Mouse (Mus musculus) frontal cortex, postnatal 25 days (tissue): Measurements from ENCODE around the gene Zfp287.
A peak's percentile ranks its signal among the peaks of the same experiment; 100 is the strongest.
"Not testable (repeated sequence)": the region's sequence is repeated elsewhere in the genome, so short reads cannot be mapped to it uniquely, and the experiment has no call there.

Experiments used
- DNase-seq, 2 experiments: peaks; one replicate each; pipeline ENCODE4 v3.0.0; 2022; ENCODE audit warnings: low spot score in 2 of 2

The Zfp287 gene

GRCm38 (mm10) chr11:62731311-62732021 lies at the start of gene Zfp287:
Gene Zfp287, minus strand, starts transcription at chr11:62731905.
- peak; percentile 70 to 86 for DNase-seq

- DNase-seq: no peak
Observed at GRCm38 (mm10) chr11:62776510-62776909, 44.8 kb upstream of the Zfp287 start.

DNA sequence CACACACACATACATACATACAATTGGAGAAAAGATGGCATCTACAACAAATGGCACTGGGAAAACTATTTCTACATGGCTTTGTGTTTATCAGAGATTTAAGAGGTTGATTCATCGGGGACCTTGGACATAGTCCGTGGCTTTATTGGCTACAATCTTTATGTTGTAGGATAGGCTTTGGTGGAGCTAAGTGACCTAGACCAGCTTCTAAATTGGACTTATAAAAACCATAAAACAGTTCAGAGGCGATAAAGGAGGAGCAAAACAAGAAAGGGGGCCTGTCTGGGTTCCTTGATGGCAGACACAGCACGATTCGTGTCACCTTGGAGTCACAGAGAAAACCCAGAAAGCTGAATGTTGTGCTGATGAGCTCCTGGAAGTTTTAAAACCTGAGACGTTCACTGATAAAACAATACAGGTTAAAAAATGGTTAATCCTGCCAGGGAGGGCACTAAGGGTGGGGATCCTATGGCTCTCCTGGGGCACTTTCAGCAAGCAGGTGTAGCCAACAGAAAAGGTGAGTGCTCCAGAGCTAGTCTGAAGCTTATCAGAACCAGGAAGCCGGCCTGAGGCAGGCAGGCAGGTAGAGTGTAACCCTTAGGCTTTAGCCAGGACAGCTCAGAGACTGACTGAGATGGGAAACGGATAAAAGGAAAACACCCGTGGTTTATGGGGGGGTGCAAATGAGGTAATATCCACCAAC lies 29.2 kb upstream of the Zfp287 start:
- DNase-seq: no peak

- DNase-seq: no peak
Observed at GRCm38 (mm10) chr11:62758491-62758890, 26.8 kb upstream of the Zfp287 start.

DNA sequence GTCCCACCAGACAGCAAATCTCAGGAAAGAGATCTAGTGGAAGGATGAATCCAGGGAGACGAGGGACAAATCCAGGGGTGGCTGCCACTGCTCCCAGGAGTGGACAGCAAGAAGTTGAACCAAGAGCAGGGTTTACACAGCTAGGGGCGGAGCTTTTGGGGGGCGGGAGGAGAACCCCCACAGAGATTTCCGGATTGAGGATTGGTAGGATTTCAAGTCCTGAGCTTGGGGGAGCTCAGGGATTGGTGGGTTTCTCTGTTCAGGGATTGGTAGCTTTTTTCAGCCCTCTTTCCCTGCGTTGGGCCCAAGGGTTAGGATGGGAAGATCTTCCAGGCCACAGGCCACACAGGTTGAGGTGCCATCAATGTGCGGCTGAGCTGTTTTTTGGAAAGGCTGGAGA lies 26.2 kb upstream of the Zfp287 start:
- DNase-seq: no peak

GRCm38 (mm10) chr11:62757143-62757507 lies 25.4 kb upstream of the Zfp287 start:
- DNase-seq: no peak

- DNase-seq: peak; percentile 81 to 85
Observed at GRCm38 (mm10) chr11:62756456-62757142, 24.9 kb upstream of the Zfp287 start.

- no peak for DNase-seq
Observed at GRCm38 (mm10) chr11:62752780-62753179, 21.1 kb upstream of the Zfp287 start, which contains the start of gene Gm10428. Gene Gm10428, plus strand, starts transcription at chr11:62753100.

GRCm38 (mm10) chr11:62752191-62752590 lies 20.5 kb upstream of the Zfp287 start:
- DNase-seq: no peak

DNA sequence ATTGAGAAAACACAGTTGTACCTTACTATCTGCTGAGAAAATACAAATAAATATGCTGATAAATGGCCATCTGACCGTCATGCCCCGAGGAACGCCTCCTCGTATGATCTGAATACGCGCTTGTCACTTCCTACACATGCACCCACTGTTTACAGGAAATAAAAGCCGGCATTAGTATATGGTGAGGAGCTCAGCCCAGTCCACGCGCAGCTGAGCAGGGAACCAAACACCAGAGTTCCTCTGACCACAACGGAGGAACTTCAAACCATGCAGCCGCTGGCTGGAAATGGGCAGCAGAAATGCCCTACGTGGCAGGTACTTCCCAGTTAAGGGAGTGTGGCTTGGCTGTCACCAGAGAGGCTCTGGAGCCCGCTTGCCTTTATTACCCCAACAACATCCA lies 17.7 kb upstream of the Zfp287 start:
- not testable (repeated sequence) for DNase-seq

- DNase-seq: no peak
Observed at GRCm38 (mm10) chr11:62748062-62748461, 16.4 kb upstream of the Zfp287 start.

- no peak for DNase-seq
Observed at GRCm38 (mm10) chr11:62747227-62747626, 15.5 kb upstream of the Zfp287 start.

DNA sequence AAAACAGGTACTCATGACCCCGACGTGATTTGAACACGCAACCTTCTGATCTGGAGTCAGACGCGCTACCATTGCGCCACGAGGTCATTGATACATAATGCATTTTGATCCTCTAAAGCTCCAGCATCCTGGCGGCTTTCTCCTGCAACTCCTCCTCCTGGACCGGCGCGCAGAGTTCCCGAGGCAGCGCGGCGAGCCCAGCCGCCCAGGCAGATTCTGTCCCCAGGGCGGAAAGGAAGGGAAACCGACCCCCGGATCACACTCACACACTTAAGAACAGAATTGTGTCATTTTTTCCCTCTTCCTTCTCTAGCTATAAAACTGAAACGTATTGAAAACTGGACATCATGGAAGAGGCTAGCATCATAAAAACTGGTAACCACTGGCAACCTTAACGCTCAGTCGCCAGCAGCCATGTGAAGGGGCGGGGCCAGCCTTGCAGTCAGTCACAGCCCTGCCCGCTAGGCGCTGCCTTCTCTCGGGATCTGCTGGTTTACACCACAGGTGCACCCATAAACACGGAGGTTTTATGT lies 14.4 kb upstream of the Zfp287 start:
- DNase-seq: peak; percentile 43 to 57

DNA sequence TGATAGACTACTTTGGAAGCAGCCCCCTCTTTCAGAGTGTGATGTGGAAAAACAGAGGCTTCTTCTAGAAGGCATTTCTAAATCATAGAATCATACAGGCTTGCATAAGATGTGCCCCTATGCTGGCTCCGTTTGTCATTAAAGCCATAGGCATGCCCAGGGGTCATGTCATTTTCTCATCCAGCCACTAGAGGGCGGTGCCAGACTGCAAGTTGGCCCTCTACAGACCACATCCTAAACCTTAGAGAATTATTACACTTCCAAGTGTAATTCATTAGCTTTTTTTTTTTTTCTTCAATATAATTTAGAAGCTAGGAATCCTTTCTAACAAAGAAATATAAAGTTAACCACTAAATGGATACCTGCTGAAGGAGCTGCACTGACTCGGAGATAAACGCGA lies 12.4 kb upstream of the Zfp287 start:
- peak; percentile 54 for DNase-seq

GRCm38 (mm10) chr11:62742261-62742957 lies 10.7 kb upstream of the Zfp287 start:
- no peak for DNase-seq

GRCm38 (mm10) chr11:62741186-62741585 lies 9.5 kb upstream of the Zfp287 start:
- no peak for DNase-seq

DNA sequence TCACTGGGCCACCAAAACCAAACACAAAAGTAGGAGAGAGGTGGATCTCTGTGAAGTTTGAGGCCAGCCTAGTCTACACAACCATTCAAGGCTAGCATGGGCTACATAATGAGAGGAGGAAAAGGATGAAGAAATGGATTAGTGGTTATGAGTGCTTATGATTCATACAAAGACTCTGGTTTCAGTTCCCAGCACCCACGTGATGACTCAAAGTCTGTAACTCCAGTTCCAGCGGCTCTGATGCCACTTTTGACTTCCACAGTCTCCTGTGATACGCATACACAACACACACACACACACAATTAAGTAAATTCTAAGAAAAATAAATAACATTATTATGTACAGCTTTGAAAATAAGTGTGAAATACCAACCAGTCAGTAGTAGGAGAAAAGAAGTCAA lies 960 bp upstream of the Zfp287 start:
- no peak for DNase-seq

- DNase-seq: no peak
Observed at GRCm38 (mm10) chr11:62732022-62732387, 300 bp upstream of the Zfp287 start.

DNA sequence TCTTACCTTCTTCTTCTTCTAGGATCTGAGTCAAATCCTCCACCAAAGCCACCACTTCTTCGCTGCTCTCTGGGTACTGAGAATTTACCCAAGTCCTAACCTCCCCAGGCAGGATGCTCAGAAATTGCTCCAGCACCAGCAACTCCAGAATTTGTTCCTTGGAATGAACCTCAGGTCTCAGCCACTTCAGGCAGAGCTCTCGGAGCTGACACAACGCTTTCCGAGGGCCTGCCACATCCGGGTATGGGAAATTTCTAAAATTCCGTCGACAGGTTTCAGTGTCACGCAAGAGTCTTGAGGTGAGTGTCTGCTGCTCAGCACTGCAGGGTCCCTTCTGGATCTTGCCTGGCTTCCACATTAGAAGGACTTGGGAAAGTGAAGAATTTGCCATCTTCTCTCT lies 3.4 kb downstream of the Zfp287 start:
- no peak for DNase-seq

DNA sequence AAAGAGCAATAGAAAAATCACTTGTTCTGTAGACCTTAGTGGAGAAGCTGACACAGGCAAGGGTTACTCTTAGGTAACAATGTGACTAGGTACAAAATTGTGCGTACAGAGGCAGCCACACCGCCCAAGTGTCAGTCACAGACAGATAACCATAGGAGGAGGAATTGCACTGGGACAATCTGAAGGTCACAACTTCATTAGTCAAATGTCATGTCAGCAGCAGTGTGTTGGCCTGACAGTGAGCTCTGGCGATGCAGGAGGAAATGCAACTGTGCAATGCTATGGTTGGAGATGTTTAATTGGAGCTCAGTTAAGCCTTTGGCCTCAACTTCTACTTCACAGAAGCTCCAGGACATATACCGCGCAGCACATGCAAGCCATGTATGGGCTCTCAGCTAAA lies 21.0 kb downstream of the Zfp287 start:
- DNase-seq: no peak

DNA sequence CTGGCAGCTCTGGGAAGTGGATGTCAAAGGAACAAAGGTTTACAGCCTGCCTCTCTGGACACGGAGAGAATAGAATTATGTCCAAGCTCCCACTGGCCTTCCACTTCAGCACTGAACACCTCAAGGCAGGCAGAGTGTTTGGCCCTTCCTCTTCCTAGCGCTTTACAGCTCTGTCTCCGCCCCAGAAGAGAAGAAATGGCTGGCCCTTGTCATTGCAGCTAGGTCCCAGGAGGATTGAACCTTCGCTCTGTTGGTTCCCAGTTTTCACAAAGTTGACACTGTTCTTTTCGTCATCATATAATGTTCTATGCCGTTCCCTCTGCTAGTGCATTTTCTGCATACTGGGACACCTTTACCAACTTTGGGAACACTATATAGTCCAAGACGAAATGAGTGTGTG lies 23.5 kb downstream of the Zfp287 start:
- no peak for DNase-seq

GRCm38 (mm10) chr11:62706141-62706540 lies 25.6 kb downstream of the Zfp287 start:
- DNase-seq: no peak
